Mouse (Mus musculus) embryonic facial prominence, embryonic 13.5 days (tissue): ENCODE results near the gene Il2rb. TPM values are rescaled to one million over a fixed set of nuclear protein-coding genes. Genes with fewer than 3 reads are reported as not detected.

ENCODE experiments used
- ATAC-seq: fragments of 200-750 bp; cut with Nextera tagmentation; 2 replicates; pipeline ENCODE4 v1.8.0; 2017; ENCODE audit warnings: low read depth; ENCODE audit not compliant: insufficient number of reproducible peaks, insufficient read depth, low FRiP score, low TSS enrichment
- H3K27ac ChIP-seq: fragments of 300-500 bp; sonication (generic); 2 replicates; pipeline ENCODE4 v1.5.1; 2015; ENCODE audit warnings: moderate library complexity, mild to moderate bottlenecking, inconsistent platforms
- H3K27me3 ChIP-seq: fragments of 300-500 bp; sonication (generic); 2 replicates; pipeline ENCODE4 v1.6.1; 2015; ENCODE audit warnings: mild to moderate bottlenecking, inconsistent platforms
- H3K36me3 ChIP-seq: fragments of 300-500 bp; sonication (generic); 2 replicates; pipeline ENCODE4 v1.6.1; 2015; ENCODE audit warnings: mild to moderate bottlenecking, inconsistent platforms
- H3K4me1 ChIP-seq: fragments of 300-500 bp; sonication (generic); 2 replicates; pipeline ENCODE4 v1.6.1; 2015; ENCODE audit warnings: inconsistent platforms
- H3K4me2 ChIP-seq: fragments of 300-500 bp; sonication (generic); 2 replicates; pipeline ENCODE4 v1.6.1; 2015; ENCODE audit warnings: moderate library complexity, mild to moderate bottlenecking, inconsistent platforms
- H3K4me3 ChIP-seq: fragments of 300-500 bp; sonication (generic); 2 replicates; pipeline ENCODE4 v1.5.1; 2015; ENCODE audit warnings: mild to moderate bottlenecking, inconsistent platforms
- H3K9ac ChIP-seq: fragments of 300-500 bp; sonication (generic); 2 replicates; pipeline ENCODE4 v1.6.1; 2015; ENCODE audit warnings: mild to moderate bottlenecking, inconsistent platforms
- H3K9me3 ChIP-seq: fragments of 300-500 bp; sonication (generic); 2 replicates; pipeline ENCODE4 v1.6.1; 2016; ENCODE audit warnings: inconsistent platforms
- WGBS: fragments of 180-500 bp; shearing (Covaris S2); methylation state at CpG from one replicate; pipeline ENCODE4 v1.1.7; 2015; ENCODE audit warnings: mixed read lengths; 5-methylcytosine and 5-hydroxymethylcytosine counted together
- polyA plus RNA-seq: library from polyadenylated mRNA; unstranded; fragments of >200 nt; fragmentation: Nextera tagmentation; extraction: Ambion mirVana; gene quantifications from 2 replicates; pipeline ENCODE4 v1.2.1, GENCODE M21; 2015

Gene Il2rb
- polyA plus RNA-seq, 1 experiment from 2014 or later: 0.28 TPM

GRCm38 (mm10) chr15:78443857-78444256, 51.2 kb downstream of the Il2rb start:
- Histone ChIP-seq H3K9me3 (no peaks in the 10 kb centered on the region), H3K4me3 (no peak overlapping the region), H3K27me3 (no peaks in the 10 kb centered on the region), H3K4me1 (no peaks in the 10 kb centered on the region), H3K27ac (no peak overlapping the region), H3K9ac (no peak overlapping the region), H3K4me2 (no peak overlapping the region), H3K36me3 (peaks cover 10% of the 10 kb centered on the region; the same call in 1 of the 2 replicates)
- 53% methylated on average over 6 of the region's 6 CpGs for WGBS
- no peak for ATAC-seq

- Histone ChIP-seq H3K4me2 (no peak overlapping the region), H3K27me3 (no peaks in the 10 kb centered on the region), H3K9me3 (no peaks in the 10 kb centered on the region), H3K27ac (no peak overlapping the region), H3K4me1 (peaks cover 10% of the 10 kb centered on the region), H3K36me3 (peaks cover 10% of the 10 kb centered on the region; the same call in 1 of the 2 replicates), H3K9ac (no peak overlapping the region), H3K4me3 (no peak overlapping the region)
- 89% methylated on average over 19 of the region's 19 CpGs for WGBS
- no peak for ATAC-seq
Observed at GRCm38 (mm10) chr15:78442231-78442630, 52.8 kb downstream of the Il2rb start.

GRCm38 (mm10) chr15:78438973-78439372, 56.1 kb downstream of the Il2rb start:
- H3K9ac ChIP-seq: no peak overlapping the region
- no peak overlapping the region for H3K27ac ChIP-seq
- no peak for ATAC-seq
- no peaks in the 10 kb centered on the region for H3K9me3 ChIP-seq
- peaks cover 11% of the 10 kb centered on the region for H3K27me3 ChIP-seq
- H3K4me2 ChIP-seq: no peak overlapping the region
- 61% methylated on average over 9 of the region's 9 CpGs for WGBS
- peaks cover 35% of the 10 kb centered on the region for H3K36me3 ChIP-seq
- H3K4me1 ChIP-seq: peaks cover 25% of the 10 kb centered on the region
- H3K4me3 ChIP-seq: no peak overlapping the region

- Histone ChIP-seq H3K27me3 (peaks cover 11% of the 10 kb centered on the region), H3K36me3 (peaks cover 39% of the 10 kb centered on the region), H3K9ac (no peak overlapping the region), H3K4me2 (no peak overlapping the region), H3K9me3 (no peaks in the 10 kb centered on the region), H3K27ac (no peak overlapping the region), H3K4me3 (no peak overlapping the region), H3K4me1 (peaks cover 25% of the 10 kb centered on the region)
- no peak for ATAC-seq
- WGBS: 50% methylated on average over 8 of the region's 8 CpGs
Observed at GRCm38 (mm10) chr15:78438505-78438904, 56.6 kb downstream of the Il2rb start.

GRCm38 (mm10) chr15:78438018-78438394, 57.1 kb downstream of the Il2rb start:
- H3K4me1 ChIP-seq: peaks cover 25% of the 10 kb centered on the region
- no peaks in the 10 kb centered on the region for H3K9me3 ChIP-seq
- 43% methylated on average over 4 of the region's 4 CpGs for WGBS
- H3K9ac ChIP-seq: peak overlapping the region; percentile 63
- peak overlapping the region; percentile 71; the same call in 1 of the 2 replicates for H3K27ac ChIP-seq
- ATAC-seq: no peak
- H3K27me3 ChIP-seq: peaks cover 11% of the 10 kb centered on the region
- H3K4me2 ChIP-seq: no peak overlapping the region; the same call in 1 of the 2 replicates
- peaks cover 44% of the 10 kb centered on the region for H3K36me3 ChIP-seq
- no peak overlapping the region for H3K4me3 ChIP-seq

- Histone ChIP-seq H3K9ac (peak overlapping the region; percentile 63), H3K4me2 (peak overlapping the region; percentile 69), H3K9me3 (no peaks in the 10 kb centered on the region), H3K4me3 (peak overlapping the region; percentile 38), H3K27me3 (peaks cover 11% of the 10 kb centered on the region), H3K27ac (peak overlapping the region; percentile 71), H3K36me3 (peaks cover 47% of the 10 kb centered on the region), H3K4me1 (peaks cover 25% of the 10 kb centered on the region)
- peak; percentile 3; the same call in 1 of the 2 replicates for ATAC-seq
- WGBS: 19% methylated on average over 23 of the region's 23 CpGs
Observed at GRCm38 (mm10) chr15:78437237-78438017, 57.6 kb downstream of the Il2rb start.

- peak overlapping the region; percentile 69 for H3K4me2 ChIP-seq
- peak overlapping the region; percentile 38 for H3K4me3 ChIP-seq
- H3K9me3 ChIP-seq: no peaks in the 10 kb centered on the region
- H3K4me1 ChIP-seq: peaks cover 25% of the 10 kb centered on the region
- peaks cover 51% of the 10 kb centered on the region for H3K36me3 ChIP-seq
- H3K27ac ChIP-seq: peak overlapping the region; percentile 71
- 9% methylated on average over 32 of the region's 32 CpGs for WGBS
- peaks cover 11% of the 10 kb centered on the region for H3K27me3 ChIP-seq
- ATAC-seq: peak; percentile 29
- peak overlapping the region; percentile 63 for H3K9ac ChIP-seq
Observed at GRCm38 (mm10) chr15:78436380-78437192, 58.5 kb downstream of the Il2rb start.

GRCm38 (mm10) chr15:78435681-78436080, 59.4 kb downstream of the Il2rb start:
- Histone ChIP-seq H3K4me3 (no peak overlapping the region), H3K9ac (no peak overlapping the region), H3K27me3 (peaks cover 11% of the 10 kb centered on the region), H3K36me3 (peaks cover 60% of the 10 kb centered on the region), H3K9me3 (no peaks in the 10 kb centered on the region), H3K4me1 (peaks cover 29% of the 10 kb centered on the region), H3K27ac (no peak overlapping the region), H3K4me2 (no peak overlapping the region)
- no peak for ATAC-seq
- 85% methylated on average over 11 of the region's 11 CpGs for WGBS

GRCm38 (mm10) chr15:78434896-78435520, 60.1 kb downstream of the Il2rb start:
- Histone ChIP-seq H3K27ac (no peak overlapping the region), H3K4me2 (no peak overlapping the region), H3K9ac (no peak overlapping the region), H3K27me3 (peaks cover 11% of the 10 kb centered on the region), H3K36me3 (peaks cover 57% of the 10 kb centered on the region), H3K4me3 (no peak overlapping the region), H3K4me1 (peaks cover 36% of the 10 kb centered on the region), H3K9me3 (no peaks in the 10 kb centered on the region)
- ATAC-seq: no peak
- WGBS: 21% methylated on average over 6 of the region's 6 CpGs

GRCm38 (mm10) chr15:78431541-78432121, 63.4 kb downstream of the Il2rb start:
- H3K9ac ChIP-seq: no peak overlapping the region
- H3K4me3 ChIP-seq: no peak overlapping the region
- peaks cover 34% of the 10 kb centered on the region for H3K4me1 ChIP-seq
- 79% methylated on average over 7 of the region's 7 CpGs for WGBS
- H3K27ac ChIP-seq: no peak overlapping the region
- H3K9me3 ChIP-seq: no peaks in the 10 kb centered on the region
- ATAC-seq: no peak
- H3K4me2 ChIP-seq: no peak overlapping the region
- H3K27me3 ChIP-seq: peaks cover 11% of the 10 kb centered on the region
- H3K36me3 ChIP-seq: peaks cover 57% of the 10 kb centered on the region

GRCm38 (mm10) chr15:78430874-78431273, 64.2 kb downstream of the Il2rb start:
- Histone ChIP-seq H3K9ac (no peak overlapping the region), H3K27me3 (peaks cover 5% of the 10 kb centered on the region), H3K27ac (peak overlapping the region; percentile 51; the same call in 1 of the 2 replicates), H3K4me1 (peaks cover 27% of the 10 kb centered on the region), H3K9me3 (no peaks in the 10 kb centered on the region), H3K4me3 (no peak overlapping the region), H3K4me2 (no peak overlapping the region), H3K36me3 (peaks cover 52% of the 10 kb centered on the region)
- ATAC-seq: no peak
- WGBS: 76% methylated on average over 10 of the region's 10 CpGs
